Mouse (Mus musculus) stomach, embryonic 14.5 days (tissue): ENCODE results near the gene Elane. TPM values are rescaled to one million over a fixed set of nuclear protein-coding genes. Genes with fewer than 3 reads are reported as not detected.

ENCODE experiments used
- ATAC-seq: fragments of 200-750 bp; cut with Nextera tagmentation; 2 replicates; pipeline ENCODE4 v1.8.0; 2017; ENCODE audit warnings: low read depth, moderate TSS enrichment; ENCODE audit not compliant: insufficient number of reproducible peaks, insufficient read depth, low FRiP score
- H3K27ac ChIP-seq: fragments of 300-500 bp; sonication (generic); 2 replicates; pipeline ENCODE4 v1.5.1; 2014; ENCODE audit warnings: mild to moderate bottlenecking, low read length, moderate library complexity, mixed read lengths
- H3K27me3 ChIP-seq: fragments of 300-500 bp; sonication (generic); 2 replicates; pipeline ENCODE4 v1.6.1; 2014; ENCODE audit warnings: low read length, control low read depth, mixed read lengths; ENCODE audit not compliant: control insufficient read depth, insufficient read depth
- H3K36me3 ChIP-seq: fragments of 300-500 bp; sonication (generic); 2 replicates; pipeline ENCODE4 v1.6.1; 2014; ENCODE audit warnings: mild to moderate bottlenecking, control low read depth, low read length, moderate library complexity, mixed read lengths; ENCODE audit not compliant: control insufficient read depth, insufficient read depth
- H3K4me1 ChIP-seq: fragments of 300-500 bp; sonication (generic); 2 replicates; pipeline ENCODE4 v1.6.1; 2014; ENCODE audit warnings: low read length, control low read depth, mixed read lengths; ENCODE audit not compliant: control insufficient read depth, insufficient read depth
- H3K4me2 ChIP-seq: fragments of 300-500 bp; sonication (generic); replicated peaks from 2 replicates; pipeline ENCODE4 v1.6.1; 2014; ENCODE audit warnings: low read depth, low read length, control low read depth
- H3K4me3 ChIP-seq: fragments of 300-500 bp; sonication (generic); 2 replicates; pipeline ENCODE4 v1.5.1; 2014; ENCODE audit warnings: low read depth, low read length, control low read depth
- H3K9ac ChIP-seq: fragments of 300-500 bp; sonication (generic); replicated peaks from 2 replicates; pipeline ENCODE4 v1.6.1; 2014; ENCODE audit warnings: low read depth, mild to moderate bottlenecking, control low read depth, low read length, moderate library complexity, mixed read lengths
- H3K9me3 ChIP-seq: fragments of 300-500 bp; sonication (generic); 2 replicates; pipeline ENCODE4 v1.6.1; 2016; ENCODE audit warnings: low read depth, low read length, control low read depth; ENCODE audit not compliant: control insufficient read depth
- WGBS: fragments of 180-500 bp; shearing (Covaris S2); extraction: QIAGEN DNeasy Blood & Tissue Kit; methylation state at CpG from one replicate; pipeline ENCODE4 v1.1.7; 2014; 5-methylcytosine and 5-hydroxymethylcytosine counted together
- polyA plus RNA-seq: library from polyadenylated mRNA; unstranded; fragments of >200 nt; fragmentation: Nextera tagmentation; extraction: Ambion mirVana; gene quantifications from 2 replicates; pipeline ENCODE4 v1.2.1, GENCODE M21; 2014

Gene Elane
- polyA plus RNA-seq, 1 experiment from 2014 or later, result 3.3 TPM

DNA sequence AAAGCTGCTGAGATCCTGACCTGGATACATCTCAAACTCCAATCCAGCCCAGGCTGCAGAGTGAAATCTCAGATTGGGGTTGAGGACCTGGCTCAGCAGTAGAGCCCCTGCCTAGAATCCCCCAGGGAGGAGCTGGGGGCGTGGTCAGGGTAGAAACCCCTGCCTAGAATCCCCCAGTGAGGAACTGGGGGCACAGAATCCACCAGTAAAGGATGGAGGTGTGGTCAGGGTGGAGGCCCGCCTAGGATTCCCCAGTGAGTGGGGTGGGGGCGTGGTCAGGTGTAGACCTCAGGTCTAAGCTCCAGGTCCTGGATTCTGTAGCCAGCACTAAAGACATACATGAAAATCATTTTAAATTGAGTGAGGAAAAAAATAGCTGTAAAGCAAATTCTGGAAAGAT is 13.2 kb upstream of the Elane start:
- Histone ChIP-seq H3K36me3 (no peaks in the 10 kb centered on the region), H3K27ac (no peak overlapping the region), H3K4me1 (peaks cover 18% of the 10 kb centered on the region), H3K9me3 (no peaks in the 10 kb centered on the region), H3K27me3 (no peaks in the 10 kb centered on the region), H3K4me2 (peak overlapping the region; percentile 92), H3K9ac (0 out of 2 replicates have a peak overlapping the region, but pooled peaks have one; percentile 82), H3K4me3 (peak overlapping the region; percentile 76; the same call in 1 of the 2 replicates)
- WGBS, result 55% methylated on average over 3 of the region's 3 CpGs
- no peak for ATAC-seq

DNA sequence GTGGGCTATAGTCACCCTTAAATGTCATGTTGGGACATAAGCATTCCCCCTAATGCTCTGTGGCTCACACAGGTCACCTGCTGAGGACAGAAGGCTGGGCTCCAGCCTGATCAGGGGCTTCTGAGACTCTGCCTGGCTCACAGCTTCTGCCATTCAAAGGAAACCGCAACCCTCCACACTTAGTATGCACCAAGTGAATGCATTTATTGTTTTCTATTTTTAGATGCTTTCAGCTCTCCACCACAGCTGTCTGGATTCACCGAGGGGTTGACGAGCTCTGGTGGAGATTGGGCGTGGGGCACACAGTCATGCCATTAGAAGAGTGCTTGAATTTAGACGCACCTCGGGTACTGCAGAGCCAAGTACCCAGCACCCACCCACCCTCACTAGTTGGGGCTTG is 12.7 kb upstream of the Elane start:
- H3K36me3 ChIP-seq, result no peaks in the 10 kb centered on the region
- peak overlapping the region; percentile 92 for H3K4me2 ChIP-seq
- H3K27me3 ChIP-seq, result no peaks in the 10 kb centered on the region
- peaks cover 18% of the 10 kb centered on the region for H3K4me1 ChIP-seq
- no peaks in the 10 kb centered on the region for H3K9me3 ChIP-seq
- ATAC-seq, result no peak
- 11% methylated on average over 6 of the region's 6 CpGs for WGBS
- peak overlapping the region; percentile 82 for H3K9ac ChIP-seq
- peak overlapping the region; percentile 76 for H3K4me3 ChIP-seq
- no peak overlapping the region for H3K27ac ChIP-seq

DNA sequence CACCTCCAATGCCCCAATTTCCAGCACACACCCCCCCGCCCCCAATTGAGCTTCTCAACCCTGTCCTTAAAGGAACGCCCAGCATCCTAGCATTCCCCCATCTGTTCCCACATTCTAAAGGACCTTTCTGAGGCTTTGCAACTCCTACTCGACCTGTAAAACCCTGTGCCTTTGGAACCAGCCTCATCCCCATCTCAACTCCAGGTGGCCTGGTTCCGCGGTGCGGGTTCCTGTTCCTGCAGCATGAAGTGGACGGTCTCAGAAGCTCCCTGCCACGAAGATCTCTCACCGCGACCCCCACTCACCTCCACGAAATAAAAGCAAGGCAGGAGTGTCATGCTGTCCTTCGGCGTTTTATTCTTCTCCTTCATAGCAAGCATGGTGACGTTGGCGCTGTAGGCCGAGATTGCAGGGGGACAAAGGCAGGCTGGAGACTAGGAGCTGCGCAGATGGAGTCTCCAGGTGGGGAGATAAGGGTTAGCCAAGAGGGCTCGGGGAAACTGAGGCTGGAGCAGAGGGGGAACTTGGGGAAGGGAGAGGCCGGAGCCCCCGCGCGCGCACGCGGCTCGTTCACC is 12.2 kb upstream of the Elane start:
- no peaks in the 10 kb centered on the region for H3K36me3 ChIP-seq
- H3K4me2 ChIP-seq, result peak overlapping the region; percentile 92
- peak overlapping the region; percentile 82 for H3K9ac ChIP-seq
- WGBS, result 1% methylated on average over 26 of the region's 26 CpGs
- H3K4me1 ChIP-seq, result peaks cover 18% of the 10 kb centered on the region
- H3K4me3 ChIP-seq, result peak overlapping the region; percentile 76
- H3K27me3 ChIP-seq, result no peaks in the 10 kb centered on the region
- no peaks in the 10 kb centered on the region for H3K9me3 ChIP-seq
- peak overlapping the region; percentile 58; the same call in 1 of the 2 replicates for H3K27ac ChIP-seq
- ATAC-seq, result no peak

DNA sequence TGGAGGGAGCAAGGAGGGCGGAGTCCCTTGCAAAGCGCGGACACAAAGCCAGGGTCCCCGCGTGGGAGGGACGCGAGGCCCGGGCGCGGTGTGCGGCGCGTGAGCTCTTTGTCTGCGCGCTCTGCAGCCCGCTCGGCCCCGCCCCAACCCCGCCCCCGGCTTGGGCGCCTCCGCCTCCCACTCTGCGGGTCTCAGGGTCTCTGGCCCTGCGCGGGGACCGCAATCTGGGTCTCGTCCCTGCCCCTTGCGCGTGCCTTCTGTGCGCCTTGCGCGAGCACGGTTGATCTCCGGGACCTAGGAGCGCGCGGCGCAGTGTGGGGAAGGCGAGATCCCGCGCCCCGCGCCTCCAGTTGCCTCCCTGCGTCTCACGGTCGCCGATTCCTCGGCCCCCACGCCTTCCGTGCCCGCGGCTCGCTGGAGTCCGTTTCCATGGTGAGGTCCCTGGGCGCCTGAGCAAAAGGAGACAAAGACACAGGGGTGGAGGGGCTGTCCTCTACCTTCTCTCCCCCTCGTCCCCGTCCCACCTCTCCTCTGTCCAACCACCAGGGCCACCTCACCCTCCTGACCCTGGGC is 11.7 kb upstream of the Elane start, which contains the start of the genes Prtn3 and Plppr3:
Gene Prtn3 (plus strand): TSS at position 187 of the 573 bp plus-strand sequence.
Gene Plppr3 (minus strand): TSS at position 345 of the 573 bp plus-strand sequence.
- Histone ChIP-seq H3K27ac (peak within 1 kb of the TSS; percentile 58), H3K36me3 (no peaks in the 10 kb centered on the region), H3K4me1 (peaks cover 20% of the 10 kb centered on the region), H3K4me2 (peak within 1 kb of the TSS; percentile 92), H3K4me3 (peak within 1 kb of the TSS; percentile 76), H3K27me3 (no peaks in the 10 kb centered on the region), H3K9ac (peak within 1 kb of the TSS; percentile 82), H3K9me3 (no peaks in the 10 kb centered on the region)
- under 1% methylated on average over 40 of the region's 57 CpGs for WGBS
- peak; percentile 77; the same call in 1 of the 2 replicates for ATAC-seq

DNA sequence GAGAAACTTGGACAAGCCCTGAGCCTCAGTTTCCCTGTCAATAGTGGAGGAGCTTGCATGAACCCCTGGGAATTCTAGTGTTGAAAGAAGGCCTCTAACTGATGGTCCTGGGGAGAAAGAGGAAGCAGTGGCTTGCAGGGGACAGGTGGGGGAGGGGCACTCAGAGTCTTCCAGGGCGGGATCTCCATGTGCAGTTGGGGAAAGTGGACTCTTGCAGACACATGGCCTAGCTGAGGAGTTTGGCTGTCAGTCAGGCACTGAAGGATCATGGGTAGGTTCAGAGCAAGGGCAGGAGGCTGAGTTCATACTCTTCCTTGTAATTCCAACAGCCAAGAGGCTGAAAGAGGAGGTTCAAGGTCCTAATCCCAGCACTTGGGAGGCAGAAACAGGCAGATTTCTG is 8.9 kb upstream of the Elane start:
- H3K4me2 ChIP-seq, result no peak overlapping the region
- H3K9ac ChIP-seq, result no peak overlapping the region
- H3K27ac ChIP-seq, result no peak overlapping the region
- no peak overlapping the region for H3K4me3 ChIP-seq
- H3K9me3 ChIP-seq, result no peaks in the 10 kb centered on the region
- no peaks in the 10 kb centered on the region for H3K27me3 ChIP-seq
- WGBS, result 53% methylated on average over 1 of the region's 1 CpGs
- no peaks in the 10 kb centered on the region for H3K36me3 ChIP-seq
- ATAC-seq, result no peak
- peaks cover 31% of the 10 kb centered on the region for H3K4me1 ChIP-seq

DNA sequence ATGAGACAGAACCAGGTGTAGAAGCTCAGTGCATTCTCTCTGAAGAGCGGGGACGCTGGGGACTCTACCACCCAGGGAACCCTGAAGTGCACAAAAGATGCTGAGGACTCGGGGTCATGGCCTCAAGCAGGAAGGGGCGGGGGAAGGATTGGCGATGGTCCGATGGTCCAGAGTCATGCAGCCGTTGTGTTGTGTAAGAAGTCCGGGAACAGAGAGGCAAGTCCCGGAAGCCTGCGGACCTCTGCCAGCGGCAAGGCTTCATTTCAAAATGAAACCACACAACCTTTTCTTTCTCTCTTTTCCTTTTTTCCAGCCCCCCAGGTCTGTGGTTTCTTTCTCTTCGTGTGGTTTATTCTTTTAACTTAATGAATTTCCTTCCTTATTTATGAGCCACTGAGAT is 8.3 kb upstream of the Elane start:
- no peak for ATAC-seq
- WGBS, result 64% methylated on average over 12 of the region's 12 CpGs
- Histone ChIP-seq H3K4me2 (no peak overlapping the region), H3K27me3 (no peaks in the 10 kb centered on the region), H3K36me3 (no peaks in the 10 kb centered on the region), H3K4me3 (no peak overlapping the region), H3K9me3 (no peaks in the 10 kb centered on the region), H3K4me1 (peaks cover 36% of the 10 kb centered on the region), H3K9ac (no peak overlapping the region), H3K27ac (no peak overlapping the region)

DNA sequence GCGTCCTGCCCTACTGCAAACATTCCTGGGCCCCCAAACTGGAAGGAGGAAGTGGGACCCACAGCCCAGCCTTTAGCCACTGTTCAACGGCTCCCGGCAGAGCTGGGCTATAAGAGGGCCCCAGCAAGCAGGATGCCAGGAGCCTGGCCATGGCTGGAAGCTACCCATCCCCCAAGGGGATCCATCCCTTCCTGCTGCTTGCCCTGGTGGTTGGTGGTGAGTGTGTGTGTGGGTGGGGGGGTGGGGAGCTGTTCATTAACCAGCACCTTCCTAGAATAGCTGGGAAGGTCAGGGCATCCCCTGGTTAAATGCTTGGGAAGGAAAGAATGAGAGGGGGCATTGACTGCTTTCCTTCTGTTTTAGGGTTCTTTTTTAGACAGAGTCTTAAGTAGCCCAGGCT is 6.5 kb upstream of the Elane start:
- Histone ChIP-seq H3K4me2 (no peak overlapping the region), H3K9me3 (no peaks in the 10 kb centered on the region), H3K27me3 (no peaks in the 10 kb centered on the region), H3K9ac (no peak overlapping the region), H3K4me1 (peaks cover 25% of the 10 kb centered on the region), H3K36me3 (no peaks in the 10 kb centered on the region), H3K4me3 (no peak overlapping the region), H3K27ac (no peak overlapping the region)
- WGBS, result 31% methylated on average over 3 of the region's 3 CpGs
- ATAC-seq, result no peak

DNA sequence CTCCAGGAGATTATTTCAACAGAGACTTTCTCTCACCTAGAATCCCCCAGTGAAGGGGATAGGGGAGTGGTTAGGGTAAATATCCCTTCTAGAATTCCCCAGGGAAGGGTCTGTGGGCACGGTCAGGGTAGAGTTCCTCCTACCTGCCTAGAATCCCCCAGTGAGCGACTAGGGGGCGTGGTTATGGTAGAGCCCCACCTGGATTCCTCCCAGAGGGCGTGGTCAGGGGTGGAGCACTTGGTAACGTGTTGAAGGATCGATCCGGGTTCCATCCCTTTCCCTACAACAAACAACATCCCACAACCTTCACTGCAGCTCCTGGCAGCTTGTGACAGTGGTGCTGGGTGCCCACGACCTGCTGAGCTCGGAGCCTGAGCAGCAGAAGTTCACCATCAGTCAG is 5.3 kb upstream of the Elane start:
- Histone ChIP-seq H3K9ac (no peak overlapping the region), H3K36me3 (no peaks in the 10 kb centered on the region), H3K27ac (no peak overlapping the region), H3K9me3 (no peaks in the 10 kb centered on the region), H3K4me1 (peaks cover 19% of the 10 kb centered on the region), H3K27me3 (no peaks in the 10 kb centered on the region), H3K4me2 (no peak overlapping the region), H3K4me3 (no peak overlapping the region)
- ATAC-seq, result no peak
- WGBS, result 18% methylated on average over 9 of the region's 9 CpGs
